In genomic region chr5:118929990-118930501, GRCm38 (mm10) we compare ENCODE assay signal across 7 mouse cellular contexts.
DNase-seq lines count a peak whose midpoint lies in the region; ATAC-seq and TF ChIP-seq lines count a peak whose summit lies in the region.

No protein-coding gene starts in this region.

- no peak for TF ChIP-seq CTCF in forebrain, postnatal 0 days (IDR thresholded peaks at IDR 0.05; ENCODE audit: low read depth)
- TF ChIP-seq CTCF in left cerebral cortex, adult 2 months (IDR thresholded peaks at IDR 0.05): no peak

- 18% methylated on average over 21 of the region's 23 CpGs for WGBS in forebrain, postnatal 0 days

- intact Hi-C loops in left cerebral cortex, adult 2 months (cut with DNase I): no loop called here

- H3K27me3 ChIP-seq in forebrain, postnatal 0 days (ENCODE audit: insufficient read depth, low read length): no peaks in the 10 kb centered on the region

- H3K4me1 ChIP-seq in forebrain, postnatal 0 days (ENCODE audit: insufficient read depth): no peaks in the 10 kb centered on the region

- peak overlapping the region; percentile 43 for H3K4me2 ChIP-seq in forebrain, postnatal 0 days (ENCODE audit: low read depth)

- H3K4me3 ChIP-seq in forebrain, postnatal 0 days (ENCODE audit: low read depth, low read length): peak overlapping the region; percentile 27
- H3K4me3 ChIP-seq in left cerebral cortex, adult 2 months: no peak overlapping the region

- no peak overlapping the region for H3K27ac ChIP-seq in forebrain, postnatal 0 days (ENCODE audit: low read depth, low read length)
- H3K27ac ChIP-seq in left cerebral cortex, adult 2 months: no peak overlapping the region

- no peak for ATAC-seq in forebrain, postnatal 0 days

- H3K9me3 ChIP-seq in forebrain, postnatal 0 days (ENCODE audit: low read length): no peaks in the 10 kb centered on the region

- DNase-seq in ovary, adult 18-20 months (ENCODE audit: low spot score): peak; percentile 68
- no peak for DNase-seq in ovary, postnatal 10 days (ENCODE audit: low spot score)
- DNase-seq in forebrain, postnatal 0 days: no peak
- peak; percentile 22 for DNase-seq in lung, postnatal 25 days (ENCODE audit: low spot score)
- DNase-seq in left cerebral cortex, adult 2 months (ENCODE audit: extremely low spot score in 1 of 2, low spot score in 2 of 2): no peak
- no peak for DNase-seq in thymus, adult 18-20 months
- no peak for DNase-seq in cerebellum, adult 9-11 months

- no peak overlapping the region for H3K9ac ChIP-seq in forebrain, postnatal 0 days

- H3K36me3 ChIP-seq in forebrain, postnatal 0 days (ENCODE audit: insufficient read depth): no peaks in the 10 kb centered on the region

Comparison
In these comparisons a context has a peak if more than half of its experiments do, and no peak if none do; other contexts are left out.
1. DNase-seq: peak in ovary, adult 18-20 months (single experiment) and lung, postnatal 25 days (single experiment); none in ovary, postnatal 10 days (single experiment), forebrain, postnatal 0 days (single experiment), left cerebral cortex, adult 2 months (0 of 2), thymus, adult 18-20 months (0 of 2) and cerebellum, adult 9-11 months (single experiment).